Mouse (Mus musculus) spleen, postnatal 4 days (tissue): ENCODE results near the gene Nudt3.
A peak's percentile ranks its signal among the peaks of the same experiment; 100 is the strongest.
"Not testable (repeated sequence)": the region's sequence is repeated elsewhere in the genome, so short reads cannot be mapped to it uniquely, and the experiment has no call there.

Experiments
- DNase-seq, 2 experiments: peaks; one replicate each; pipeline ENCODE4 v3.0.0; 2022; ENCODE audit warnings: low spot score in 2 of 2

Gene Nudt3

DNA sequence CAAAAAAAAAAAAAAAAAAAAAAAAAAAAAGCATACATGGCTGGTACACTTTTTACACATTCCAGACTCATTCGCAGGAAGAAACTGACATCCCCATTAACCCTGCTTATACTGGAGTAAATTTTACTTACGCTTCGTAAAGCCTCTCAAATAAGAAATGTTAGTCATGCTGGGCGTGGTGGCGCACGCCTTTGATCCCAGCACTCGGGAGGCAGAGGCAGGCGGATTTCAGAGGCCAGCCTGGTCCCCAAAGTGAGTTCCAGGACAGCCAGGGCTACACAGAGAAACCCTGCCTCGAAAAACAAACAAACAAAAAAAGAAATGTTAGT is 12.2 kb upstream of the Nudt3 start:
- not testable (repeated sequence) for DNase-seq

DNA sequence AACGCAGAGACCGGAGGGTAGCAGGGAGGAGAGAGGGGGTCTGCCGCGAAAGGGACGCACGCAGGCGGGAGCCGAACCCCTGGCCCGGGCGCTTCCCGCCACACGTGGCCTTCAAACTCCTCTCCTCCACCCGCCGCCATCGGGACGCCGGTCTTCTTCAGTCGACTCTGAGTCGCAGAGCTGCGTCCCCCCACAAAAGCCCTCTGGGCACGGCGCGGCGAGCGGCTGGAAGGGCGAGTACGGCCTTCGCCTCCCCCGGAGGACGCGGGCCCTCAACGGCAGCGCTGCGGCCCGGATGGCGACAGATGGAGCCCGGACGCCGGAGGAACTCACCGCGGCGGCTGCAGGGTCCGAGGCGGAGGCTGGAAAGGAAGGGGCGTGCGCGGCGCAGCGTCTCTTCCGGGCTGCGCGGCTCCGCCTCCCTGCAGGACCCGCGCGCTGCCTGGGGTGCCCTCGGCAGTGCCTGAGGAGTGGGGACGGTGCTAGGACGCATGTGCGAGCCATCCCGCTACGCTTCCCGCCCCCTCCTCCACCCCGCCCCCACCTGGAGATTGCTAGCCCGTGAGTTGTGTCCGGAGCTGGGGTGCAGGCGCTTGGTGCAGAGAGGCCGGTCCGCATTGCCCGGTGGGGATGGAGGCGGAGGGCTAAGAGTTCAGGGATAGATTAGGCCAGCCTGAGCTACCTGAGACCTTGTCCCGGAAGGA is 11.7 kb upstream of the Nudt3 start, which contains the start of gene RPS10-NUDT3:
TSS of gene RPS10-NUDT3 (minus strand) at position 352 of the 704 bp plus-strand sequence.
- peak; percentile 88 to 95 for DNase-seq

DNA sequence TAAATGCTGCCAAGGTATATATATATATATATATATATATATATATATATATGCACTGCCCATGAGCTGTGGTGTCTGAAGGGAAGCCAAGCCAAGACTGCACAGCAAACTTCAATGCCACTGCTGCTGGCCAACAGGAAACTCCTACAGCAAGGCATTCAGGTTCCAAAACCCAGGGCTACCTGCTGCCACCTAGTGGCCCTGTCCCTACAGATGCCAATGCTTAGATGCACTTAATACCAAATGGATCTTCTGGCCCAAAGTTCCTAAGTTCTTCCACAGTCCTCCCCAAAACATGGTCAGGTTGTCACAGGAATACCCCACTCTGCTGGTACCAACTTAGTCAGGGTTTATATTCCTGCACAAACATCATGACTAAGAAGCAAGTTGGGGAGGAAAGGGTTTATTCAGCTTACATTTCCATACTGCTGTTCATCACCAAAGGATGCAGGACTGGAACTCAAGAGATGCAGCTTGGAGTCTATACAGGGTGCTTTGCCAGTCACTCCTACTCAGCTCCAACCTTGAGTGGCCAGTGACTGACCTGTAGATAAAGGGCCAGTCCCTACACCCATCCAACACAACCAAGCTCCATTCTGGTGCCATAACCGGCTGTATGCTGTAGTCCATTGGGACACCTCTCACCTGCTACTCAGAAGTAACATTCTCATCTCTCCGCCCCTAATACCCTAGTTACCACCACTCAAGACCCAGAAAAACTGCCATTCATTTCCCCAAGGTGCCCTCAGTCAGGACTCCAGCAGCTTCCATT is 6.1 kb upstream of the Nudt3 start:
- peak; percentile 79 to 89 for DNase-seq

DNA sequence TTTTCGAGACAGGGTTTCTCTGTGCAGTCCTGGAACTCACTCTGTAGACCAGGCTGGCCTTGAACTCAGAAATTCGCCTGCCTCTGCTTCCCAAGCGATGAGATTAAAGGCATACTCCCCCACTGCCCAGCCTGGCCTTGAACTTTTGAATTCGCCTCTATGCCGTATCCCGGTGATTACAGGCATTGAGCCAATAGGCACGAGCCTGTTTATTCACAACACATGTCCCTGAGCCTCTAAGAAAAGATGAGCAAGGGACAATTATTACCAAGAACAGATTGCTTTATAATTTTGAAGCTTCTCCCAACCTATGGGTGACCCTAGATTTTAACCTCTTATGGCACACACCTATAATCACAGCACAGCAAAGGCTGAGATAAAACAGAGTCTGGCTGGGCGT is 5.1 kb upstream of the Nudt3 start:
- no peak for DNase-seq

DNA sequence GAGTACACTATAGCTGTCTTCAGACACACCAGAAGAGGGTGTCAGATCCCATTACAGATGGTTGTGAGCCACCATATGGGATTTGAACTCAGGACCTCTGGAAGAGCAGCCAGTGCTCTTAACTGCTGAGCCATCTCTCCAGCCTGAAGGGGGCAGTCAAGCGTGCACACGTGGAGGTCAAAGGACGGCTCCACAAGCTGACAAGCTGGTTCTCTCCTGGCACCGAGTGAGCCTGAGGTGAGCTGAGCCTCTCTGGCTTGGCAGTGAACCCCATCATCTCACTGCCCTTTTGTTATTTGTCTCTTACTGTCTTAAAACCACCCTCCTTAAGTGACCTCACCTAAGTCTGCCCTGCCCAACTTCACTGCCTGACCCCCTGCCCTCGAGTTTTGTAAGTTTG is 4.2 kb upstream of the Nudt3 start:
- no peak for DNase-seq

DNA sequence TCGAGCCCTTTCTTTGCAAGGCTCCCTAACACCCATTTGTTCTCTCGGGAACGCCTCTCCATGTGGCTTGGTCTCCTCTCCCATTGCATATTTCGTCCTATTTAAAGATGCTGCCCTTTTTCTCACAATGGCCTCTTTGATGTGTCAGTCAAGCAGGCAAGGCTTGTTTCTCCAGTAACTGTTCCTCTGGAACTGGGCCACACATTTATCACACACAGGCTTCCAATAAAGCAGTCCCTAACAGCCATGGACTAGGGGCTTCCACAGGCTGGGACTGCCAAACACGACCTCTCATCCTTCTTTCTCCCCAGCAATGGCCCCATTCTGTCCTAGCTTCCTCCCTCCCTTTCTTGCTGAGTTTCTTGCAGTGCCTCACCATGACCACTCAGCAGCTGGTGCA is 3.4 kb upstream of the Nudt3 start:
- no peak for DNase-seq

DNA sequence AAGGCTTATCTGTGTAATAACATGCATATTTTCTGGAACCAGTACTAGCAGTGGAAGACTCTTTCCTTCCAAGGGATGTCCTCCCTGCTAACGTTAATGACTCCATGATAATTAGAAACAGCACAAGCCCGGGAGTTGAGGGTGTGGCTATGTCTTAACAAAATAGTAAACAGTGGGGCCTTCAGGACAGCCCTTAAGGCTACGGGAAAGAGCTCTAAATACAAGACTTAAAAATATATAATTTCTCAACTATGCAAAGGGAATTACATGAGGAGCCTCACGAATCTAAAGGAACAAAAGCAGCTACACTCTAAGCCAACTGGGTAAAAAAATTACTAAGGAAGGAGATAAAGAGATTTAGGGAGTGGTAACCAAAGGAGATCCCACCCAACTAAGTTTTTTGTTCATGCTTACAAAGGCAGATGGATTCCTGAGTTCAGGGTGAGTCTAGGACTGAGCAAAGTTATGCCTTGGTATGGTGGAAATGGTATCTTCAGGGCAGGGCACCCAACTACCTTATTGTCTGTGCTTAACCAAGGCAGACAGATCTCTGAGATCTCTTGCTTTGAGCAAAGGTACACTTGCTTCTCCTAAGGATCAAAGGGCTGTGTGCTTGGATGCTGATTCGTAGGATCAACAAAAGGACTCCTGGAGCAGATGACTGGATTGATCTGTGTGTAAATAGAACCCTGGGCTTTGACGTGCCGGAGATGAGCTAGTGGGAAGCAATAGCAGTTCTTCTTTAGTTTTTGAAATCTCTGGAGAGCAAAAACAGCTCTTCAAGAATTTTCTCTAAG is 2.4 kb upstream of the Nudt3 start:
- no peak for DNase-seq

DNA sequence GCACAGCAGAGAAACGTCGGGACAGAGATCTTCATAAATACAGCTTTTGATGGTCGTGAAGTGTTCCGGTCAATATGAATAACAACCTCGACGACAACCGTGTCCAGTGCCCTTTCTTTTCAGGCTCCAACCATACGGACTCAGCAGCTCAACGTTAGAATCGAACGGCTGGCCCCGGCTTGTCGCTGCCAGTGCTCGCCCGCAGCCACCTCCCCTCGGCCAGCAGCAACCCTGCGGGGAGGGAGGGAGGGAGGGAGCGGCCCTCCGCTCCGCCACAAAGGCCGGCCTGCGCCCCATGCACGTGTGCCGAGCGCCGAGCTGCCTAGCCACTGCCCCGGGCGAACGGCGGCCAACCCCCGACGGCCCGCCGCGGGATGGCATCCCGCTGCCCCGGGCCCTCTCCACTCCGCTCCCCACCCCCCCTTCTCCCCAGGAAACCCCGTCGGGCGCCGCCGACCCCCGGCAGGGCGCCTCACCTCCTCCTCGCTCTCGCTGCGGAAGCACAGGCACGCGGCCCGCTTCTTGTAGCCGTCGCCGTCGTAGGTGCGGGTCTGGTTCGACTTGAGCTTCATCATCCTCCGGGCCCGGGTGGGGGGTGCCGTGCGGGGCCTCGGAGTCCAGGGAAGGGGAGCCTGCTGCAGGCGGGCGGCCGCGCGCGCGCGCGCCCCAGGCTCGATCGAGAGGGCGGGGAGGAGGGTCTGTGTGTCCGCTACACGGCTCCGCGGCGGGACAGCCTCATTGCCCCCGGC is 510 bp downstream of the Nudt3 start:
- peak; percentile 54 to 81 for DNase-seq

DNA sequence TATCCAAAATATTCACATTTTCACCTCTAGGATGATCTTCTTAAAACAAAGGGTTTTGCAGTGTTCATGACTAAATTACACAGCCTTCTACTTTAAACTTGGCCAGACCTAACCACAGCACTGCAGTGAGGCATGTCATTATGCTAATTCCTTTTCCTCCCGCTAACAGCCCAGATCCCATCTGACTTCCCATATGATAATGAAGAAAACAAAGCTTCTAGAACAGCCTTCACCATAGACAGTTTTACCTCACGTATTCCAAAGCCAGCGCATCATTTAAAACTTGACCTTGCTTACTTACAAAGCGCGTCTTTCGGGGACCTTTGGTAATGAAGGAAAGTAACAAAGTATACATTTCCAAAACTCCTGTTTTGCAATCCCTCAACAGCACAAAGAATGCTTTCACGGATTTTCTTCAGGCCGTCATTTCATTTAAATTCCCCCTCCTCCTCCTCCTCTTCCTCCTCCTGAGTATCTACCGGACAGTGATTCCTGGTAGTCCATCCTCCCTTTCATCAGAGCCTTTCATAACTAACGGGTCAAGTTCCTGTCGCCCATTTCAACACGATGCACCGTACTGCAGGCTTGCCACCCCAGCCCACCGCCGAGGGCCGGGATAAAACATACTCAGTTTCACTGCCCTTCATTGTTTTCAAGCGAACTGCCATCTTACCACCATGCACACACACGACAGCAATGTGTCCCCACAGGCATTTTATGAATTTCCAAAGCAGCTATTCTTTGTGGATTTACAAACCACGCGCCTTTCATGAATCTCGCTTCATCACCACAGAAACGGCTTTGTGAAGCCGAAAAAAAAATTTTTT is 1.4 kb downstream of the Nudt3 start:
- DNase-seq: peak in 1 of 2 experiments; percentile 27

DNA sequence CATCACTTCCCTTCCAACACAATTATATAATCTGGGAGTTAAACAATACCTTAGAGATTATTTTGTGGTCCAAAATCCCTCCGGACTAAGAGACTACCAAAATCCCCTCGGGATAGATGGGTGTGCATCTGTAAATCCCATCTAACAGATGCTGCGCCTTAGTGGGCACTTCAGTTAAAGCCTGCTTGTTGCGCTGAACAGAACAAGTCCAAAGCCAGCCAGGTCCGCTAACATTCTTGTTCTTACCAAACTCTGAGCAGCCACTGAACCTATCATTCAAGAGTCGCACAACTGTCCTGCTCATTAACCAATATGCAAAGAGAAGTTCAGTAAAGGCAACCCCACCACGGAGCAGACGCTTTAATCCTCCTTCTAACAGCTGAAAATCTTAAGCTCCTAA is 2.1 kb downstream of the Nudt3 start:
- no peak for DNase-seq

DNA sequence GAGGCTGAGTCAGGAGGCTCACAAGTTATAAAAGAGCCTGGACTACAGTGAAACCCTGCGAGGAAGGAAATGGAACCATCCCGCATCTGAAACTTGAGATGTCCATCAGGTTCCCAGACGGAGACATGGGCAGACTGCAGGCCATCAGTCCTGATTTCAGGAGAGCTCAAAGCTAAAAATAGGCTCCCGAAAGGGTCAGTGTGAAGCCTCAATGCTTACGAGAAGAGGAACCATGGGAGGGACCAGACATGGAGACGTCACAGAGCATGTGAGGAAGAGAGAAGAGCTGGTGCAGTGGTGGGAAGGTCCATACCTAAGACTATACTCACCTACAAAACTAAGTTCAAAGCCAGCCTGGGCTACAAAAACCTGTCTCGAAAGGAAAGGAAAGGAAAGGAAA is 7.9 kb downstream of the Nudt3 start:
- DNase-seq: no peak

DNA sequence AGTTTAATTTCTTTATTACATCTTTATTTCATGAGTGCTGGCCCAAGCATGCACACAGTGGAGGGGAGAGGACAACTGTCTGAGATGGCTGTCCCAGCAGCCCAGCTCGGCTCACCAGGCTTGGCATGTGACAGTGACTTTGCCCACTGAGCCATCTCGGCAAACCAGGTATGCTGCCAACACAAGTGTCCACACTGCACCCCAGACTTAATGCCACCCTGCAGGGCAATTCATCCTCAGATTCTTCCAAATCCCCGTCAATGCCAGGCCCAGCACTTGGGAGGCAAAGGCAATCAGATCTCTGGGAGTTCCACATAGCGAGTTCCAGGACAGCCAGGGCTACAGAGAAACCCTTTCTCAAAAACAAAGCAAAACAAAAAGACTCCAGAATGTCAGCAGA is 10.3 kb downstream of the Nudt3 start:
- no peak for DNase-seq

DNA sequence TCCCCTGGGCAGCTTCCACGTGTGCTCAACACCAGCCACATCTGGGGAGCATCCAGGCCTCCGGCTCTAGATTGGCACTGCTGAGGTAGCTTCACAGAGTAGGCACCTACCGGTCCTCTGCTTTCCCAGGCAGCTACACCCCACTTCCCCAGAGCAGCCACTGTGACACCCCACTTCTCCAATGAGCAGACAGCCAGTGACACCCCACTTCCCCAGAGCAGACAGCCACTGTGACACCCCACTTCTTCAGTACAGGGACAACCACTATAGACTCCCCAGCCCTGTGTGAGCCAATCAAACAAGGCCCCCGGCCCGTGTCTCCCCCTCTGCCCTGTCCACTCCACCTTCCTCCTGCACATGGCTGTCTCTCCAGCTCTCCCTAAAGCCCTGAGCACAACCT is 11.3 kb downstream of the Nudt3 start:
- no peak for DNase-seq

DNA sequence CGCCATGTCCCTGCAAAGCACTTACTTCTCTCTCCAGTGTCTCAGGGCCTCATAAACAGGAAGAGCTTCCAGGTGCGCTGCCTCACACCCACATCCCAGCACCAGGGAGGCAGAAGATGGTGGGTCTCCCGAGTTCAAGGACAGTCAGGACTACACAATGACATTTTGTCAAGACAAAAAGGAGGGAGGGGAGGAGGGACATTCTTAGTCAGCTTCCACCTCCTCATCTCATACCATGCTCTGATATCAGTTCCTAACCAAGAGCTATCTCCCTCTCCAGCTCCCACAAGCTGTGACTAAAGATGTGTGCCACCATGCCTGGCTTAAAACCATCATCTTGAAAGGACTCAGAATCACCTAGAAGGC is 11.8 kb downstream of the Nudt3 start:
- DNase-seq: no peak

DNA sequence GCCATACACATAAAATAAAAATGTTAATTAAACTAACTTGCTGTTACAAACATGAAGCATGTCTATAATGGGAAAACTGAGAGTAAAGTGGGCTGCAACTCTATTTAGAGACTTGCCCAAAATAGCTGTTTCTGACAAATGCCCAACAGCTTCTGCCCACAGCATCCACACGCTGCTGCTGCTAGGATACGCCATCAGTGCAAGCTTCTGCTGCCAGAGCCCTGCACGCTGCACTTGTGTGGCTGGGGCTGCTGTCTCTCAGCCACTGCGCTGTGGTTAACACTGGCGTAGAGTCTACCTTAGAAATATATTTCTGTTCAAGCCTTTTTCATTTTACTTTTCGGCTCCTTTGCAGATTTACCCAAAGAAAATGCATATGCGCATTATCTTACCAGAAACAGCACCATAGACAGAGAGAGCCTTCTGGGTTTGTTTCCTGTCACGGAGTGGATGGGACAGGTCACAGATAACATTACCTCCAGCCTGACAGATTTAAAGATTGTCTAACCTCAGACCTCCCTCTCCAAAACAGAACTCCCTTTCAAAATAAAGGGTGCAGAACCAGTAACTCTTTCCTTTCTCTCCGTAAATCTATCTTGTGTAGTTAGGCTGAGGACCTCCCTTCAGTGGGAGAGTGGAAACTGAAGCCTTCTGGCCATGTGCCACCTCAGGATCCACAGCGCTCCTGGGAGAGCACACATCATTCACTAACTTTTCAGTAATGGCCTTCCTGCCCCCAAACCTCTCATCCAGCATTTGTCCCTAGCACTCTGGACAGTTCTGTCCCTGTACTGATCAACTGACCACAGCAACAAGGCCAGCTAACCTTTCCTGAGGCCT is 12.4 kb downstream of the Nudt3 start:
- no peak for DNase-seq

DNA sequence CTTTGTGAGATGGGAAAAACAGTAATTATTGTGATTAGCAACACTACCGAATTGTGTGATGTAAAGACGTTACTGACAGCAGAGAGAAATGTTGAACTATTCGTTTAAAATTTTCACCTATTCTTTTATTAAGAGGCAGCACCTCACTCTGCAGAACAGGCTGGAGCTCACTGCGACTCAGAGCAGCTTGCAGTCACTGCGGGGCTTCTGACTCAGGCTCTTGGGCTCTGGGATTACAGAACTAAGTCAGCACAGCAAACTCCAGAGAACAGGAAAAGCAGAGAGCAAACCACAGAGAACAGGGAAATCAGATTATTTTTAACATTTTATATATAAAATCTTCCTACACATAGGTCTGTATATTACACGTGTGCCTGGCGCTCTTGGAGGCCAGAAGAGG is 13.7 kb downstream of the Nudt3 start:
- no peak for DNase-seq

DNA sequence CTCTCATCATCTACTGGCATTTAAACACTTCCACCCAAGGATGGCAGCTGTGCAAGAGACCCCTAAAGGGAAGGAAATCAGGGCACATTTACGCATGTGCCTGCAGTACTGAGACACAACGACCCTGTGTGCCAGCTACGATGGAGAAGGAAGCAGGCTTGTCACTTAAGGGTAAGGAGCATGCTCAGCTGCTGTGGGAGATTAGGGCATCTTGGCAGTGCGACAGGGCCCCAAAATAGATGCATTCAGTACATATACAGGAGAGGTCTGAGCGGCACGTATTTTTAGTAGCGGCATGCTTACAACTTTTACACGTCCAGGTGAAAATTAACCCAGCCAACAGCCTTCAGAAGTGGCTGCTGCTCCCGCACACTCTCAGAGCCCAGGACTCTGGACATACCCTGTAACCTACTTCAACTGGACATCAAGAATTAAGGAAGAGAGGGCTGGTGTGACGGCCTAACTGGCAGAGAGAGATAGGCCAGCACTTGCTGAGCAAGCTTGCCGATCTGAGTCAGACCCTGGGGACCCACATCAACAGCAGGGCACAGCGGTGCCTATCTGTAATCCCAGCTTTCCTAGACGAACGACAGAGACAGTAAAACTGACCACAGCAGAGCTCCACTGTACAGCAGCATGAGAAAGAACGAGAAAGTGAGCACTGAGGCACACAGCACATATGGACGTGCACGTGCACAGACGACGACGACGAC is 19.6 kb downstream of the Nudt3 start:
- DNase-seq: peak in 1 of 2 experiments; percentile 45

DNA sequence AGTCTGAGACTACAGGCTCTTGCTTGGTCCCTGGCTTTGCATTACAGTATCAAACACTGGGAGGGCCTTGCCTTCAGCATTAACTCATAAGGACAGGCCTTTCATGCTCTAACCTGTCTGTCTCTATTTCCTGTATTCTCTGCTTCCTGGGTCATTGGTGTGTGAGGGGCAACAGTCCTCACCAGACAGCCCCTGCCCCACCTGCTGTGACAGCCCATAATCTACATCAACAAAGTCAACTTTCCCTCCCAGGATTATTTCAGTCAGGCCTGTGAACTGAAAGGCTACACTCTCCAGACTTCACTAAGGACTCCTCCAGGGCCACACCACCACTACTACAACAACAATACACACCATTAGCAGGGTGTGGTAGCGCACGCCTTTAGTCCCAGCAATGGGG is 20.3 kb downstream of the Nudt3 start:
- no peak for DNase-seq

DNA sequence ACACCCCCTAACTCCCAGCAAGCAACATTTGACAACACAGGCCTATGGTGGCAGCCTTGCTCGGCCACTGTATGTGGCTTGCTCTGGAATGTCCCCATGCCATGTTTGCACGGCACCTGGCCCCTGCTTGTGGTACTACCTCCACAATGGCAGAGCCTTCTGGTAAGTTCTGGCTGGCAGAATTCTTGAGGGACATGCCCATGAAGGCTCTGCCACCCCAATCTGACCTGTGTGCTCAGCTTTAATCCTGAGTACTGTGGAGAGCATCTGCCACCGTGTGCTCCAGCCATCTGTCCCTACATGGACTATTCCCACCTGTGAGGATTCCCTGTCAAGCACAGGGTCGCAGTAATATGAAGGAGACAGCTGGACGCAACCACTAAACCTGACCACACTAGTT is 22.4 kb downstream of the Nudt3 start:
- no peak for DNase-seq

DNA sequence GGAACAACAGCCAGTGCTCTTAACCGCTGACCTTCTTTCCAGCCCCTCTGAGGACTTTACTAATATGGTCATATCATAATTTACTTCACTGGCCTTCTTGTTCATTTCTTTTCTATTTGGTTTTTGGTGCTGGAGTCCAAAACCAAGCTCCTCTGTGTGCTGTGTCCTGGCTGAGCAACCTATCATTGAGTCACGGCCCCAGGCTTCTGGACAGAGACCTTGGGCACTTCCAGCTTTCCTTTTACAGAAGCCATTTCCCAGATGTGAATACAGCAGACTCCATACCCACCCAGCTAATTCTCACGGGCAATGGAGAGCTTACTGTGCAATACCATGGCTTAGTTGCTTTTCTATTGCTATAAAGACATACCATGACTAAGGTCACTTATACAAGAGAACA is 23.0 kb downstream of the Nudt3 start:
- no peak for DNase-seq
